Mouse (Mus musculus): ENCODE data around the gene Klk1. TPM values are rescaled to one million over a fixed set of nuclear protein-coding genes. Genes with fewer than 3 reads are reported as not detected.
"Not testable (repeated sequence)": the region's sequence is repeated elsewhere in the genome, so short reads cannot be mapped to it uniquely, and the experiment has no call there.

Klk1 gene
- polyA plus RNA-seq (2021), result not detected

- in situ Hi-C loops (cut with MboI; ENCODE audit: low pct_unique_long_range_greater_than_20kb), result loop anchor here (25.0 kb wide), 1 partner anchor 638 kb away; the partner anchor contains the start of gene Zfp719
- peaks cover 2% of the 10 kb centered on the region for H3K27me3 ChIP-seq
- ChIA-PET CTCF (no interaction called here), POLR2A (no interaction called here)
- DNase-seq (ENCODE audit: low read depth, low spot score), result no peak
- no peak for ATAC-seq
- TF ChIP-seq CTCF (IDR thresholded peaks at IDR 0.05), result no peak
Observed at GRCm38 (mm10) chr7:44225076-44225475, at the start of gene Klk1. TSS of gene Klk1 (plus strand) at chr7:44225360.

- ATAC-seq, result no peak
- ChIA-PET CTCF (no interaction called here), POLR2A (no interaction called here)
- in situ Hi-C loops (cut with MboI; ENCODE audit: low pct_unique_long_range_greater_than_20kb), result no loop called here
- no peak for DNase-seq (ENCODE audit: low read depth, low spot score)
- no peaks in the 10 kb centered on the region for H3K27me3 ChIP-seq
- no peak for TF ChIP-seq CTCF (IDR thresholded peaks at IDR 0.05)
Observed at GRCm38 (mm10) chr7:44179299-44180045, 45.7 kb upstream of the Klk1 start.

- CTCF ChIA-PET; DNase-seq (ENCODE audit: low read depth, low spot score); POLR2A ChIA-PET; in situ Hi-C loops (cut with MboI; ENCODE audit: low pct_unique_long_range_greater_than_20kb); ATAC-seq; H3K27me3 ChIP-seq: not testable (repeated sequence)
Observed at GRCm38 (mm10) chr7:44186516-44186915, 38.6 kb upstream of the Klk1 start.

GRCm38 (mm10) chr7:44187936-44188335 is 37.2 kb upstream of the Klk1 start, which contains the start of gene Klk1b24:
TSS of gene Klk1b24 (plus strand) at chr7:44188236.
- H3K27me3 ChIP-seq; ATAC-seq; CTCF ChIA-PET; DNase-seq (ENCODE audit: low read depth, low spot score); in situ Hi-C loops (cut with MboI; ENCODE audit: low pct_unique_long_range_greater_than_20kb); POLR2A ChIA-PET: not testable (repeated sequence)

GRCm38 (mm10) chr7:44193466-44193865 is 31.7 kb upstream of the Klk1 start:
- DNase-seq (ENCODE audit: low read depth, low spot score); POLR2A ChIA-PET; H3K27me3 ChIP-seq; CTCF ChIA-PET; ATAC-seq: not testable (repeated sequence)
- in situ Hi-C loops (cut with MboI; ENCODE audit: low pct_unique_long_range_greater_than_20kb), result loop anchor here (10.0 kb wide), 2 partner anchors 79 to 139 kb away; partner anchors contain the start of genes Klk1b22 and Klk1b27

GRCm38 (mm10) chr7:44197891-44198290 is 27.3 kb upstream of the Klk1 start, which contains the start of gene Klk1b3:
TSS of gene Klk1b3 (plus strand) at chr7:44198191.
- ChIA-PET CTCF (no interaction called here), POLR2A (no interaction called here)
- H3K27me3 ChIP-seq, result no peaks in the 10 kb centered on the region
- no peak for DNase-seq (ENCODE audit: low read depth, low spot score)
- in situ Hi-C loops (cut with MboI; ENCODE audit: low pct_unique_long_range_greater_than_20kb), result loop anchor here (10.0 kb wide), 2 partner anchors 83 to 143 kb away; partner anchors contain the start of genes Klk1b22 and Klk1b27
- TF ChIP-seq CTCF (IDR thresholded peaks at IDR 0.05), result no peak
- no peak for ATAC-seq

- DNase-seq (ENCODE audit: low read depth, low spot score); in situ Hi-C loops (cut with MboI; ENCODE audit: low pct_unique_long_range_greater_than_20kb); CTCF ChIA-PET; H3K27me3 ChIP-seq; ATAC-seq; POLR2A ChIA-PET: not testable (repeated sequence)
Observed at GRCm38 (mm10) chr7:44207135-44207534, 18.0 kb upstream of the Klk1 start, which contains the start of gene Klk1b4. TSS of gene Klk1b4 (plus strand) at chr7:44207435.

GRCm38 (mm10) chr7:44208307-44208706 is 16.9 kb upstream of the Klk1 start:
- ChIA-PET POLR2A (no interaction called here), CTCF (no interaction called here)
- no peaks in the 10 kb centered on the region for H3K27me3 ChIP-seq
- ATAC-seq (no peak), DNase-seq (ENCODE audit: low read depth, low spot score) (no peak)
- TF ChIP-seq CTCF (IDR thresholded peaks at IDR 0.05), result no peak
- in situ Hi-C loops (cut with MboI; ENCODE audit: low pct_unique_long_range_greater_than_20kb), result no loop called here

GRCm38 (mm10) chr7:44215645-44216044 is 9.5 kb upstream of the Klk1 start, which contains the start of gene Klk1b5:
TSS of gene Klk1b5 (plus strand) at chr7:44215945.
- ATAC-seq (no peak), DNase-seq (ENCODE audit: low read depth, low spot score) (no peak)
- in situ Hi-C loops (cut with MboI; ENCODE audit: low pct_unique_long_range_greater_than_20kb), result no loop called here
- H3K27me3 ChIP-seq, result peaks cover 2% of the 10 kb centered on the region
- ChIA-PET CTCF (no interaction called here), POLR2A (no interaction called here)
- no peak for TF ChIP-seq CTCF (IDR thresholded peaks at IDR 0.05)

- in situ Hi-C loops (cut with MboI; ENCODE audit: low pct_unique_long_range_greater_than_20kb); POLR2A ChIA-PET; CTCF ChIA-PET; ATAC-seq; DNase-seq (ENCODE audit: low read depth, low spot score); H3K27me3 ChIP-seq: not testable (repeated sequence)
Observed at GRCm38 (mm10) chr7:44221601-44222000, 3.6 kb upstream of the Klk1 start.

- H3K27me3 ChIP-seq; in situ Hi-C loops (cut with MboI; ENCODE audit: low pct_unique_long_range_greater_than_20kb); POLR2A ChIA-PET; CTCF ChIA-PET; DNase-seq (ENCODE audit: low read depth, low spot score); ATAC-seq: not testable (repeated sequence)
Observed at GRCm38 (mm10) chr7:44222335-44222734, 2.8 kb upstream of the Klk1 start.

Measured in Patski (cell line).